Mouse (Mus musculus) heart, embryonic 15.5 days (tissue): ENCODE data around the gene Ap1b1. TPM values are rescaled to one million over a fixed set of nuclear protein-coding genes. Genes with fewer than 3 reads are reported as not detected.

ENCODE experiments used
- ATAC-seq: fragments of 200-750 bp; cut with Nextera tagmentation; replicated peaks from 2 replicates; pipeline ENCODE4 v1.8.0; 2017; ENCODE audit warnings: low read depth, moderate TSS enrichment; ENCODE audit not compliant: insufficient number of reproducible peaks, insufficient read depth, low FRiP score
- H3K27ac ChIP-seq: fragments of 300-500 bp; sonication (generic); 2 replicates; pipeline ENCODE4 v1.5.1; 2015; ENCODE audit warnings: mild to moderate bottlenecking, inconsistent platforms
- H3K27me3 ChIP-seq: fragments of 300-500 bp; sonication (generic); 2 replicates; pipeline ENCODE4 v1.6.1; 2015; ENCODE audit warnings: inconsistent platforms
- H3K36me3 ChIP-seq: fragments of 300-500 bp; sonication (generic); 2 replicates; pipeline ENCODE4 v1.6.1; 2015; ENCODE audit warnings: mild to moderate bottlenecking, inconsistent platforms
- H3K4me1 ChIP-seq: fragments of 300-500 bp; sonication (generic); replicated peaks from 2 replicates; pipeline ENCODE4 v1.6.1; 2015; ENCODE audit warnings: inconsistent platforms
- H3K4me2 ChIP-seq: fragments of 300-500 bp; sonication (generic); 2 replicates; pipeline ENCODE4 v1.6.1; 2015; ENCODE audit warnings: inconsistent platforms, mild to moderate bottlenecking, moderate library complexity
- H3K4me3 ChIP-seq: fragments of 300-500 bp; sonication (generic); 2 replicates; pipeline ENCODE4 v1.5.1; 2015; ENCODE audit warnings: mild to moderate bottlenecking, inconsistent platforms
- H3K9ac ChIP-seq: fragments of 300-500 bp; sonication (generic); 2 replicates; pipeline ENCODE4 v1.6.1; 2015; ENCODE audit warnings: mild to moderate bottlenecking, inconsistent platforms
- H3K9me3 ChIP-seq: fragments of 300-500 bp; sonication (generic); replicated peaks from 2 replicates; pipeline ENCODE4 v1.6.1; 2016; ENCODE audit warnings: inconsistent platforms
- WGBS: fragments of 180-500 bp; shearing (Covaris S2); methylation state at CpG from one replicate; pipeline ENCODE4 v1.1.7; 2015; ENCODE audit warnings: mixed read lengths; 5-methylcytosine and 5-hydroxymethylcytosine counted together
- polyA plus RNA-seq: library from polyadenylated mRNA; unstranded; fragments of >200 nt; fragmentation: Nextera tagmentation; extraction: Ambion mirVana; gene quantifications from 2 replicates; pipeline ENCODE4 v1.2.1, GENCODE M21; 2015

Gene Ap1b1
- 32.1 and 44.9 TPM in 2 replicates for polyA plus RNA-seq

GRCm38 (mm10) chr11:4986695-4987486, at the start of gene Ap1b1:
Gene Ap1b1 (plus strand): TSS chr11:4986824.
- Histone ChIP-seq H3K9me3 (no peaks in the 10 kb centered on the region), H3K4me2 (peak within 1 kb of the TSS; percentile 80), H3K4me3 (peak within 1 kb of the TSS; percentile 68), H3K36me3 (no peaks in the 10 kb centered on the region; the same call in 1 of the 2 replicates), H3K4me1 (peaks cover 28% of the 10 kb centered on the region), H3K27me3 (no peaks in the 10 kb centered on the region), H3K27ac (peak within 1 kb of the TSS; percentile 43), H3K9ac (peak within 1 kb of the TSS; percentile 68)
- peak; percentile 89 for ATAC-seq
- WGBS, result under 1% methylated on average over 61 of the region's 62 CpGs

GRCm38 (mm10) chr11:4946530-4946929, 40.1 kb upstream of the Ap1b1 start:
- no peak for ATAC-seq
- Histone ChIP-seq H3K4me2 (peak overlapping the region; percentile 95), H3K4me3 (peak overlapping the region; percentile 54), H3K27me3 (peaks cover 79% of the 10 kb centered on the region), H3K36me3 (no peaks in the 10 kb centered on the region), H3K4me1 (peaks cover 21% of the 10 kb centered on the region), H3K9ac (no peak overlapping the region), H3K9me3 (no peaks in the 10 kb centered on the region), H3K27ac (no peak overlapping the region)
- 47% methylated on average over 13 of the region's 13 CpGs for WGBS

GRCm38 (mm10) chr11:4946947-4947812, 39.4 kb upstream of the Ap1b1 start:
- H3K27me3 ChIP-seq, result peaks cover 84% of the 10 kb centered on the region
- peak; percentile 71 for ATAC-seq
- peaks cover 21% of the 10 kb centered on the region for H3K4me1 ChIP-seq
- no peaks in the 10 kb centered on the region for H3K9me3 ChIP-seq
- WGBS, result under 1% methylated on average over 116 of the region's 120 CpGs
- peak overlapping the region; percentile 16; the same call in 1 of the 2 replicates for H3K9ac ChIP-seq
- peak overlapping the region; percentile 95 for H3K4me2 ChIP-seq
- H3K4me3 ChIP-seq, result peak overlapping the region; percentile 54
- H3K27ac ChIP-seq, result no peak overlapping the region
- no peaks in the 10 kb centered on the region for H3K36me3 ChIP-seq

- no peak within 1 kb of the TSS for H3K27ac ChIP-seq
- WGBS, result 2% methylated on average over 41 of the region's 41 CpGs
- peak within 1 kb of the TSS; percentile 16; the same call in 1 of the 2 replicates for H3K9ac ChIP-seq
- no peak for ATAC-seq
- no peaks in the 10 kb centered on the region for H3K9me3 ChIP-seq
- peaks cover 21% of the 10 kb centered on the region for H3K4me1 ChIP-seq
- peak within 1 kb of the TSS; percentile 95 for H3K4me2 ChIP-seq
- peak within 1 kb of the TSS; percentile 54 for H3K4me3 ChIP-seq
- H3K36me3 ChIP-seq, result no peaks in the 10 kb centered on the region
- peaks cover 86% of the 10 kb centered on the region for H3K27me3 ChIP-seq
Measured at GRCm38 (mm10) chr11:4947813-4948174, 38.8 kb upstream of the Ap1b1 start, which contains the start of gene Nefh. Gene Nefh (minus strand): TSS chr11:4948064.

- WGBS, result 36% methylated on average over 8 of the region's 8 CpGs
- ATAC-seq, result no peak
- no peaks in the 10 kb centered on the region for H3K36me3 ChIP-seq
- H3K27ac ChIP-seq, result no peak overlapping the region
- 0 out of 2 replicates have a peak overlapping the region, but pooled peaks have one; percentile 5 for H3K4me3 ChIP-seq
- peaks cover 92% of the 10 kb centered on the region for H3K27me3 ChIP-seq
- peaks cover 21% of the 10 kb centered on the region for H3K4me1 ChIP-seq
- no peaks in the 10 kb centered on the region for H3K9me3 ChIP-seq
- no peak overlapping the region for H3K9ac ChIP-seq
- no peak overlapping the region for H3K4me2 ChIP-seq
Measured at GRCm38 (mm10) chr11:4948792-4949191, 37.8 kb upstream of the Ap1b1 start.

GRCm38 (mm10) chr11:4949256-4950044, 37.2 kb upstream of the Ap1b1 start:
- 0 out of 2 replicates have a peak overlapping the region, but pooled peaks have one; percentile 5 for H3K4me3 ChIP-seq
- no peak overlapping the region for H3K27ac ChIP-seq
- H3K27me3 ChIP-seq, result peaks cover 95% of the 10 kb centered on the region
- no peaks in the 10 kb centered on the region for H3K9me3 ChIP-seq
- 6% methylated on average over 23 of the region's 23 CpGs for WGBS
- peaks cover 21% of the 10 kb centered on the region for H3K4me1 ChIP-seq
- no peak overlapping the region for H3K9ac ChIP-seq
- H3K4me2 ChIP-seq, result no peak overlapping the region
- no peaks in the 10 kb centered on the region for H3K36me3 ChIP-seq
- ATAC-seq, result no peak

GRCm38 (mm10) chr11:4953401-4953800, 33.2 kb upstream of the Ap1b1 start:
- H3K4me2 ChIP-seq, result no peak overlapping the region
- 3% methylated on average over 6 of the region's 6 CpGs for WGBS
- H3K4me3 ChIP-seq, result no peak overlapping the region
- no peak overlapping the region for H3K9ac ChIP-seq
- no peak for ATAC-seq
- H3K9me3 ChIP-seq, result no peaks in the 10 kb centered on the region
- no peak overlapping the region for H3K27ac ChIP-seq
- H3K27me3 ChIP-seq, result peaks cover 75% of the 10 kb centered on the region
- peaks cover 4% of the 10 kb centered on the region; the same call in 1 of the 2 replicates for H3K4me1 ChIP-seq
- no peaks in the 10 kb centered on the region for H3K36me3 ChIP-seq

GRCm38 (mm10) chr11:4953918-4954317, 32.7 kb upstream of the Ap1b1 start:
- peaks cover 72% of the 10 kb centered on the region for H3K27me3 ChIP-seq

GRCm38 (mm10) chr11:4963099-4963808, 23.4 kb upstream of the Ap1b1 start:
- Histone ChIP-seq H3K9me3 (no peaks in the 10 kb centered on the region), H3K36me3 (no peaks in the 10 kb centered on the region), H3K4me3 (no peak overlapping the region), H3K4me2 (no peak overlapping the region), H3K4me1 (peaks cover 8% of the 10 kb centered on the region; the same call in 1 of the 2 replicates), H3K27me3 (peaks cover 3% of the 10 kb centered on the region; the same call in 1 of the 2 replicates), H3K27ac (no peak overlapping the region), H3K9ac (no peak overlapping the region)
- 42% methylated on average over 6 of the region's 6 CpGs for WGBS
- no peak for ATAC-seq

More at GRCm38 (mm10) chr11:4953918-4954317, 32.7 kb upstream of the Ap1b1 start:
- no peaks in the 10 kb centered on the region for H3K36me3 ChIP-seq
- no peak overlapping the region for H3K27ac ChIP-seq
- no peak overlapping the region for H3K4me2 ChIP-seq
- H3K4me3 ChIP-seq, result no peak overlapping the region
- no peak for ATAC-seq
- no peak overlapping the region for H3K9ac ChIP-seq
- WGBS, result 3% methylated on average over 8 of the region's 8 CpGs
- H3K4me1 ChIP-seq, result peaks cover 2% of the 10 kb centered on the region; the same call in 1 of the 2 replicates
- no peaks in the 10 kb centered on the region for H3K9me3 ChIP-seq

GRCm38 (mm10) chr11:4966325-4966724, 20.3 kb upstream of the Ap1b1 start:
- no peak overlapping the region for H3K27ac ChIP-seq
- 78% methylated on average over 2 of the region's 2 CpGs for WGBS
- no peak overlapping the region for H3K4me2 ChIP-seq
- H3K4me1 ChIP-seq, result peaks cover 10% of the 10 kb centered on the region; the same call in 1 of the 2 replicates
- H3K9me3 ChIP-seq, result no peaks in the 10 kb centered on the region
- H3K36me3 ChIP-seq, result no peaks in the 10 kb centered on the region
- H3K9ac ChIP-seq, result no peak overlapping the region
- no peak overlapping the region for H3K4me3 ChIP-seq
- ATAC-seq, result no peak
- H3K27me3 ChIP-seq, result no peaks in the 10 kb centered on the region
